Mouse (Mus musculus): ENCODE measurements around the gene Cd47.

The Cd47 gene

DNA sequence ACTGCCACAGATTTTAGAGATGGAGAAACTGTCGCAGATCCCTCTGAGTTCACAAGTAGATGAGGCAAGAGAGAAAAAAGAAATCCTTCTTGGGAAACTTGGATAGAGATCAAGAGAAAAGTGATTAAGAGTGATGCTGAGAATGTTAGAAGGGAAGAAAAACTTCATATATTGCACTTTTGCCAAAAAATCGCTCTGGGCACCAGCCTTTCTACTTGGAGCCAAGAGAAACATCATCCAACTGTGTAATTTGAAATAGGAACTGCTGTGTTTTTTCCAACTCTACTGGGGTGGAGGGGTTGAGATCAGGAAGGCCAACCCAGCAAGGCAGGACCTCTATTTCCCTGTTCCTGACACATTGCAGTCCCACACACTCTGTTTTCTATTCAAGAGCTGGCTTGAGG lies 151.0 kb downstream of the Cd47 start:
- no peak for DNase-seq (ENCODE audit: low read depth)

DNA sequence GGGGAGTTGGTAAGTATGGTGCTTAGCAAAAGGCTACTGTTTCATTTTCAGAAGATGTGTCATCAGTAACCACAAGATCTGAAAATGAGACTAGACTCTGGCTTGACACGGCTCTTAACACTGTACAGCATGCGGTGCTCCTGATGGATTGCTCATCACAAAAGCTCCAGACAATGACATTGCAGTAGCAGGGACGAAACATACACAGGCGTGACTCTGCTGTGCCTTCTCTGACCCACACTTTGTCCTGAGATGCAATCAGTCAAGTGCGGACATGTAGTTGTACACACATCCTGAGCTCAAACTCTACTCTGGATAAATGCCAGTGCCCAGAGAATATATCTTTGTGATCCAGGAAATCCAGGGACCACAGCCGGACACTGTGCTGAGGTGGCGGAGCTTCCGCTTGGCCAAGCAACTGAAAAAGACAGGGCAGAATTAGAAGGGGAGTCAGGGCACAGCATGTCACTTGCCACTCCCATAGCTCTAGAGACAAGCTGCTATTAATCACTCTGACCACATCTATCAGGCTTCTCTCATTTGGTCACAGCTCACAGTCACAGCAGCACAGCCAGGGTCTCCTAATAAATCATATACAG lies 151.7 kb downstream of the Cd47 start:
- DNase-seq (ENCODE audit: low read depth): no peak

DNA sequence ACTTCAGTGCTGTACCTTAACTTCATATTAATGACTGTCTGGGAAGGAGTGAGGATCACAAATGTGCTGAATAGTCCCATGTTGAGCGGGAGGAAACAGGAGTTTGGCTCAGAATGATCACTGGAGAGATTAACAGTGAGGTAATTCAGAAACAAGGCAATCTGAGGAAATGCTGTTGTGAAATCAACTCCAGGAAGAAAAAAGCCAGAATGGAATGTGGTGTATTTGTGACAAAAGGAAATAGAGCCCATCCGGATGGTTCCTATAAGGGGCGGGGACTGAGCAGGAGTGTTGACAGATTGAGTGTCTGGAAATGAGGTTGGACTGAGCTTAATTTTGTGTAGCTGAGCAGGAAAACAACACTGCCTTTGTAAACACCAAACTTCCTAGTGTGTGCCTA lies 153.5 kb downstream of the Cd47 start:
- no peak for DNase-seq (ENCODE audit: low read depth)

DNA sequence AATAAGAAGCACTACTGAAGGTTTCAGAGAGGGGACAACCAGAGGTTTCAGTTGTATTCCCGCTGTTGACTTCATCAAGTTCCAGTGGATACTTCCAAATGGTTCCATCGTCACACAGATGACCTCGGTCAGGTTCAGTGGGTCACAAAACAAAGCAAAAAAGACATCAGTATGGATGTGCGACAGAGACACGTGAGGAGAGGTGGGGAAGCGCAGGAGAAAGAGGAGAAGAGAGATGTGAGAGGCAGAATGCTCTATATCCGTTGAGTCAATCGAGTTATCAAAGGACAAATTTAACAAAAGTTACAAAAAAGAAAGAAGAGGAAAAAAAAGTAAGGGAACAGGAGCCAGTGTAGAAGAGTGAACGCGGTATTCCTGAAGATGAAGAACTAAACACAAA lies 154.6 kb downstream of the Cd47 start:
- DNase-seq (ENCODE audit: low read depth): no peak

DNA sequence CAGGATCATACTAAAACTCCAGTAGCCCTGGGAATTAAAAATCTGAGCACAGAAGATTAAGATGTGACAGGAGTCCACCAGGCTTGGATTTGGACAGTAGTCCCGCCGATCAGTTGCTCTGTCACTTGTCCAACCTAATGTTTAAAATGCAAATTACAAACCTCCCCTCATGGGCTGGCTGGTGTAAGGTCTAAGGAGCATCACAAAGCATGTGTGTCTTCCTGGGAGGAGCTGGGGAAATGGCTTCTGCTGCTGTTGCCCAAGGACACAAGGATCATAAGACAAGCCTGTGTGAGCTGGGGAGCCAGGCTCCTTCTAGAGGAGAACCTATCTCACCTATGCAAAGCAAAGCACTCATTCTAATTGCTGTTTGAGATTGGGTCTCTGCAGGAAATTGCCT lies 155.0 kb downstream of the Cd47 start:
- no peak for DNase-seq (ENCODE audit: low read depth)

DNA sequence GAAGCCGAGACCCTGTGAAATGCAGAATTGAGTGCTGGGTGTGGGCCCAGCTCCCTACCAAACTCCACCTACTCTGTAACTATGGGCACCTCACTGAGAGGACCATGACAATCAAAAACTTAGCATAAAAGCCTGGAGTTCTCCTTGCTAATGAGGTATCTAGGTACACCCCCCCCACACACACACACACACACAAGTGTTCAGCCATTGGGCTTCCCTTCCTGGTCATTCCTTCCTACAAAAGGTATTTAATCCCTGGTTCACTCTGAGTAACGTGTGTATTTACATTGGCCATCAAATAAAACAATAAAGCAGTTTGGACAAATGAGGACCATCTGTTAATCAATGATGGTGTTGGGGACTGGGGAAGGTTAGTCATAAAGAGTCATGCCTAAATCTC lies 155.6 kb downstream of the Cd47 start:
- no peak for DNase-seq (ENCODE audit: low read depth)

DNA sequence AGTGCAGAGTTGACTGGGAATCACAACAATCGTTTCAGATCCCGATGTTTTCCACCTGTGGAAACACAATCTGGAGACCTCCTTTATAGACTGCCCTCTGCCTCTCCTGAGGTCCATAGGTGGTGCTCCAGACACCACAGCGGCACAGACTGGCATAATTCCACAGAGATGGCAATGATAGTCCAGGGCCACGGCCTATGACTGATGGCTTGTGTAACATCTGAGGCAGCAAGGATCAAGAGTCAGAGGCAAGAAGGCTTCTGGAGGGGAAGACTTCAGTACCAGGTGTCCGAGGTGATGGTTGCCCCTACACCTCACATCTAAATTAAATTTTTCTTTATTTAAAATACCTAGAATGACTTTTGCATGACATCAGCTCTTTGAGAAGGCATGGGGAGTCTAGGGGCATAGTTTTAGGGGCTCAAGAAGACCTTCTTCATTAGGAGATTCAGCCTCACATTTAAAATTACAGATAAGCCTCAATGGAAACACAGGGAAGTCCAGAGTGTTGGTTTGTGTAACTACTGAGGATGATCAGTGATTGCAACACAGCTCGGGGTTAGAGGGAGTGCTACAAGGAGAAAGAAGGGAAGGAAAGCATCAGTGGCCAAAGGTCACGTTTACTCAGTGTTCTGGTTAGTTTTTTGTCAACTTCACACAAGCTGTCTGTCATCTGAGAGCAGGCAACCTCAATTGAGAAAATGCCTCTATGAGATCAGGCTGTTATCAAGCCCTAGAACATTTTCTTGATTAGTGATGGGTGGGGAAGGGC lies 156.4 kb downstream of the Cd47 start:
- DNase-seq (ENCODE audit: low read depth): no peak

DNA sequence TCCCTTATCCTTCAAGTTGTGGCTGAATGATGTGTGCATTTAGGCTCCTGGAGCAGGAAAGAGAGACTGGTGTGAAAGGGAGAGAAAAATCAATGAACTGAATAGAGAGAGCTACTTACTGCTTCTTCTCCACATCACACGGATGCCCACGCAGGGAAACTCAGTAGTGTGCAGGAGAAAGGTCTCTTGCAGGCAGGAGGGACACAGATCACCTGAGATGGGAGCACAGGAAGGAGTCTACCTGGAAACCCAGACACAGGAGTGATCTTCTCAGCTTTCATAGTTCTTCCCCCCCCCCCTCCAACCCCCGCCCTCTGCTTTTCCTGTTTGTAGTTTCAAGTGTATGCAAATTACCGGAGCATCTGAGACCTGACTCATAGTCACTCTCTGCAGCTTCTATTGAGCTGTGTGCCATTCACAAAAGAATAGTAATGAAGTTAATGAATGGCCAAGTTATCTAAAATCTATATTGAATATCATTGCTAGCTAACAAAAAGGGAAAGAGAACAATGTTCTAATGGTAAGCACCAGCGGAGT lies 158.6 kb downstream of the Cd47 start:
- DNase-seq (ENCODE audit: low read depth): no peak

DNA sequence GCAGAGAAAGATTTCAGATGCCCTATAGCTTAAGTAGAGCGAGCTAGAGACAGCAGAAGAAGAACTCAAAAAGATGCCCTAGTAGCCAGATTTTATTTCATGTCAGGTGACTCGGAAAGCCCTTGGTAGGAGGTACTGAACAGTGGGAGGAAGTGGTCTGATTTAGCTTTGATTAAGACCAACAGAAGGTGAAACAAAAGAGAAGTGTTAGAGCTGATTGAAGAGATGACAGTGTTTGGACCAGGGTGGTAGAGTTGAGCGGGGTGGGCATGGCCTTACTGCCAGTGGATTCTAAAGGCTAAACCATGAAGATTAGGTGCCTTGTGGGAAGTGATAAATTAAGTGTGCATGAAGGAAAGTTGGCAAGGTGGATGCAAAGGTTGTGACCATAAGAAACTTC lies 162.0 kb downstream of the Cd47 start:
- no peak for DNase-seq (ENCODE audit: low read depth)

DNA sequence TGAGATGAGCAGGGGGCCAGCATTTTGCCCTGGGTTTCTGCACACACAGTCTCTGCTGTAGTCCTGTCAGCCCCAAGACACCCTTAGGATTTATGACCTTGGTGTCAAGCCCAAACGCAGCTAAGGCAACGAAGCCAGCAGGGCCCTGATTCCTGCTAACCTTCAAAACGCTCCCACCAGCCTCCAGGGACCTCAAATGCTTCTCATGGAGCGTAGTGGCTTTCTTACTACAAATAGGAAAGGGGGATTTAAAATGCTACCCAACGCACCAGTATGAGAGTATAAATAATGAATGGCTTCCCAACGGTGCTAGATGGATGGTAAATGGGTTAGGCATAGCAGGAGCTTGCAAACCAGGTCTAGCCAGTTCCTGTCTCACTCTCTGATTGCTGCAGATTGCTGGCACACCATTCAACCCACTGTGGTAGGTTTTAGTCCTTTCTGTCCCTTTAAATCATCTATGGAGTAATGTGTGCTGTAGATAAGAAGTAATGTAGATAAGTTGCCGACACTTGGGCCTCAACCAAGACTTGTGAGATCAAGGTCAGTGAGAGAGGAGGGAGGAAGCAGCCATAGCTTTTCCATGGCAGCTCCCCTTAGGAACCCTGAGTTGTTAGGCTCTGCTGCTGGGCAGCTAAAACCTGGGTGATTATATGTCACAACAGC lies 164.1 kb downstream of the Cd47 start:
- no peak for DNase-seq (ENCODE audit: low read depth)
